Mouse (Mus musculus): ENCODE data around the gene Arid1b. TPM values are rescaled to one million over a fixed set of nuclear protein-coding genes. Genes with fewer than 3 reads are reported as not detected.

Gene Arid1b
- total and polyA plus RNA-seq, 3 experiments, result 6.1 to 12.4 (median 9.7) TPM

DNA sequence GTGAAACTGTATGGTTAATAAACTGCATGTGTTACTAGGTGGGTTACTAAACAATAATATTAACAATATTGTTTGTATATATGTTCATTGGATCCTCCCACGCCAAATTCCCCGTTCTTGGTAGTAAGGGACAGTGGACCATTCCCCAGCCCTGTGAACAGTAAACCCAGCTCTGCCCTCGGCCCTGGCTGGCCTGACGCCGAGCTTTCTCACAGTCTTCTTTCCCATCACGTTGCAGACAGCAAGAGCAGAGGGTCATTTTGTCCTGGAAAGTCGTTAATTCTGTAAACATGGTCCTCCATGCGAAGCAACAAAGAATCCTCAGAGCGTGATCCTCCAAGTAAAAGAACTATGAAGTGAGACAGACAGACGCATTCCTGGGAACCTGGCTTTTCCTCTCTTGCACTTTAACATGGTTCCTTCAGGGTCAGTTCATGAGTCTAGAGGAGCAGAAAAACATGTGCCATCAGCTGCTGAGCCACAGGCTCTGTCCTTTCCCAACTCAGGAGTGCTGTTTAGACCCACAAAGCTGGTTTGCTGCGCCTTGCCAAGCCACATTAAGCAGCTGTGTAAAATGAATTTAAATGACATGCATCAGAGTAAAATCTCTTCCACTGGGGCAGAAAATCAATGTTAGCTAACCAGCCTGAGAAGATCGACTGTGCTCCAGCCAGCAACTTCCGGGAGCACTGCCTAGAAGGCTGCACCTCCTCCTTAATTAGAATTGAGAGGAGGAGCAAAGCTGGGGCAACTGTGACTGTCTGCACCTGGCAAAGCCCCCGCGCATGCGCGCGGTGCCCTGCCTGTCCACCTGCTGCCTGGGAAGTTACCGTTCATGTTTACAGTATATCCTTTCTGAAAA, 301.2 kb downstream of the Arid1b start:
- Histone ChIP-seq H3K36me3 (replicated peaks in 1 of 2; ENCODE audit: control insufficient read depth in 1 of 2, insufficient read depth in 1 of 2, low read length in 1 of 2) (peaks cover 8 to 75% of the 10 kb centered on the region in 2 experiments), H3K4me2 (ENCODE audit: insufficient read depth, low read depth, poor library complexity, severe bottlenecking) (peak overlapping the region; percentile 64), H3K79me2 (replicated peaks; ENCODE audit: control insufficient read depth, extremely low read depth, insufficient read depth, poor library complexity, severe bottlenecking) (no peaks in the 10 kb centered on the region), H3K4me3 (replicated peaks in 1 of 3; ENCODE audit: low read depth in 2 of 3, low read length in 2 of 3, poor library complexity in 1 of 3) (peak overlapping the region in 2 of 3 experiments; percentile 17 to 36), H3K27ac (ENCODE audit: insufficient read depth, low read depth) (no peak overlapping the region), H3K9ac (ENCODE audit: insufficient read depth, low read depth) (no peak overlapping the region), H3K4me1 (ENCODE audit: control insufficient read depth in 1 of 2, insufficient read depth in 2 of 2) (peaks cover 3 to 40% of the 10 kb centered on the region in 2 experiments; a peak in 3 of 4 replicates), H3K27me3 (replicated peaks) (no peaks in the 10 kb centered on the region), H3K9me3 (replicated peaks; ENCODE audit: low read length) (no peaks in the 10 kb centered on the region)
- DNase-seq (ENCODE audit: extremely low read depth), result peak; percentile 88
- dilution Hi-C loops (cut with MboI; ENCODE audit: extremely low pct_ligation_motif_present, extremely low pct_unique_long_range_greater_than_20kb, low sequenced_read_pairs), result no loop called here
- in situ Hi-C loops (cut with MboI; ENCODE audit: low pct_ligation_motif_present, low pct_unique_long_range_greater_than_20kb, low sequenced_read_pairs), result no loop called here
- 0 out of 2 replicates have a peak, but pooled peaks have one; percentile 26 for TF ChIP-seq TBP (conservative IDR thresholded peaks at IDR 0.05; ENCODE audit: low read depth, low read length)
- 0 out of 2 replicates have a peak, but pooled peaks have one; percentile 54 for TF ChIP-seq MYC (IDR thresholded peaks at IDR 0.05; ENCODE audit: low read depth, low read length)
- TF ChIP-seq POLR2A (IDR thresholded peaks at IDR 0.05; ENCODE audit: low read depth, low read length), result peak; percentile 75
- no peak for TF ChIP-seq MXI1 (IDR thresholded peaks at IDR 0.05; ENCODE audit: low read depth, low read length)
- TF ChIP-seq TCF12 (IDR thresholded peaks at IDR 0.05; ENCODE audit: low read depth, low read length), result peak; percentile 73
- peak; percentile 93 for TF ChIP-seq ELF1 (IDR thresholded peaks at IDR 0.05; ENCODE audit: low read depth, low read length)
- TF ChIP-seq HCFC1 (IDR thresholded peaks at IDR 0.05; ENCODE audit: low read depth, low read length), result peak; percentile 32; the same call in 1 of the 2 replicates
- peak; percentile 56; the same call in 1 of the 2 replicates for TF ChIP-seq NELFE (IDR thresholded peaks at IDR 0.05; ENCODE audit: low read depth, low read length)
- TF ChIP-seq GABPA (IDR thresholded peaks at IDR 0.05; ENCODE audit: insufficient replicate concordance, low read depth, low read length), result no peak
- TF ChIP-seq NRF1 (IDR thresholded peaks at IDR 0.05; ENCODE audit: low read depth, low read length), result peak; percentile 100
- no peak for TF ChIP-seq E2F4 (IDR thresholded peaks at IDR 0.05; ENCODE audit: insufficient replicate concordance, low read depth, low read length)
- TF ChIP-seq RAD21 (IDR thresholded peaks at IDR 0.05; ENCODE audit: low read depth, low read length), result no peak

DNA sequence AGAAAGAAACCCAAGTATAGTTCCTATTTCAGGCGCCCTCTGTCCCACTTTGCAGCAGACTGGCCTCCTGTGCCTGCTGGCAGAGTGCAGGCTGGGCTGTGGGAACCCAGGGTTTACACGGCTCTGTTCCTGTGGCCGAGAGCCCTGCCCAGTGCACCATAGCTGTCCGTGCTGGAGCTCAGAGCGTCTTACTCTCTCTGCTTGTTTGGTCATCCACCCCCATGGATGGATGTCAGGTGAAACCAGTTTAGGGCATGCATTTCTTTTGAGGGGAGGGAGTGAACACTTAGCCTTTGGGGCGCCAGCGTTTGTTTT, 301.8 kb downstream of the Arid1b start:
- no peak for TF ChIP-seq HCFC1 (IDR thresholded peaks at IDR 0.05; ENCODE audit: low read depth, low read length)
- TF ChIP-seq JUN (IDR thresholded peaks at IDR 0.05; ENCODE audit: insufficient read depth, low read depth, low read length), result no peak
- no peak for TF ChIP-seq POLR2A (IDR thresholded peaks at IDR 0.05; ENCODE audit: low read depth, low read length)
- TF ChIP-seq MAZ (IDR thresholded peaks at IDR 0.05; ENCODE audit: low read depth, low read length), result no peak
- TF ChIP-seq RAD21 (IDR thresholded peaks at IDR 0.05; ENCODE audit: low read depth, low read length), result no peak
- TF ChIP-seq CTCF (conservative IDR thresholded peaks at IDR 0.05 in 1 of 2, IDR thresholded peaks at IDR 0.05 in 1 of 2; ENCODE audit: low read depth in 2 of 2, low read length in 2 of 2), result no peak
- TF ChIP-seq ETS1 (conservative IDR thresholded peaks at IDR 0.05; ENCODE audit: low read depth, low read length), result no peak
- TF ChIP-seq BHLHE40 (IDR thresholded peaks at IDR 0.05; ENCODE audit: low read depth, low read length), result no peak
- TF ChIP-seq TCF12 (IDR thresholded peaks at IDR 0.05; ENCODE audit: low read depth, low read length), result no peak
- TF ChIP-seq RCOR1 (conservative IDR thresholded peaks at IDR 0.05; ENCODE audit: low read depth, low read length), result no peak
- TF ChIP-seq GABPA (IDR thresholded peaks at IDR 0.05; ENCODE audit: insufficient replicate concordance, low read depth, low read length), result no peak
- no peak for TF ChIP-seq MAX (IDR thresholded peaks at IDR 0.05; ENCODE audit: low read length)
- no peak for TF ChIP-seq MAFK (IDR thresholded peaks at IDR 0.05; ENCODE audit: insufficient replicate concordance, low read length)
- TF ChIP-seq USF2 (conservative IDR thresholded peaks at IDR 0.05; ENCODE audit: low read depth, low read length), result no peak
- no peak for TF ChIP-seq UBTF (IDR thresholded peaks at IDR 0.05; ENCODE audit: low read depth, low read length)
- no peak for TF ChIP-seq MEF2A (IDR thresholded peaks at IDR 0.05; ENCODE audit: borderline replicate concordance, low read depth, low read length)
- TF ChIP-seq ZC3H11A (IDR thresholded peaks at IDR 0.05; ENCODE audit: low read depth, low read length), result no peak
- no peak for TF ChIP-seq ZMIZ1 (IDR thresholded peaks at IDR 0.05; ENCODE audit: low read depth, low read length)
- no peak for TF ChIP-seq USF1 (IDR thresholded peaks at IDR 0.05; ENCODE audit: low read depth, low read length)
- no peak for TF ChIP-seq NRF1 (IDR thresholded peaks at IDR 0.05; ENCODE audit: low read depth, low read length)
- DNase-seq (ENCODE audit: extremely low read depth), result no peak
- Histone ChIP-seq H3K27me3 (replicated peaks) (no peaks in the 10 kb centered on the region), H3K4me1 (ENCODE audit: control insufficient read depth in 1 of 2, insufficient read depth in 2 of 2) (peaks cover 3 to 40% of the 10 kb centered on the region in 2 experiments; a peak in 3 of 4 replicates), H3K9me3 (replicated peaks; ENCODE audit: low read length) (no peaks in the 10 kb centered on the region), H3K36me3 (replicated peaks in 1 of 2; ENCODE audit: control insufficient read depth in 1 of 2, insufficient read depth in 1 of 2, low read length in 1 of 2) (peaks cover 7 to 75% of the 10 kb centered on the region in 2 experiments), H3K27ac (ENCODE audit: insufficient read depth, low read depth) (peak overlapping the region; percentile 62), H3K4me2 (ENCODE audit: insufficient read depth, low read depth, poor library complexity, severe bottlenecking) (peak overlapping the region; percentile 64), H3K79me2 (replicated peaks; ENCODE audit: control insufficient read depth, extremely low read depth, insufficient read depth, poor library complexity, severe bottlenecking) (no peaks in the 10 kb centered on the region), H3K4me3 (replicated peaks in 1 of 3; ENCODE audit: low read depth in 2 of 3, low read length in 2 of 3, poor library complexity in 1 of 3) (peak overlapping the region in 2 of 3 experiments; percentile 17 to 36), H3K9ac (ENCODE audit: insufficient read depth, low read depth) (no peak overlapping the region)
- dilution Hi-C loops (cut with MboI; ENCODE audit: extremely low pct_ligation_motif_present, extremely low pct_unique_long_range_greater_than_20kb, low sequenced_read_pairs), result no loop called here
- in situ Hi-C loops (cut with MboI; ENCODE audit: low pct_ligation_motif_present, low pct_unique_long_range_greater_than_20kb, low sequenced_read_pairs), result no loop called here

Data from CH12.LX (cell line).